Mouse (Mus musculus) liver, embryonic 13.5 days (tissue): ENCODE measurements at regions not wholly inside any gene's neighbourhood (a gene's known extent, or its start where the extent isn't known, plus 50 kb on each side); places are given as distances from the start of the nearest gene placed in this dataset.
"Not testable (repeated sequence)": the region's sequence is repeated elsewhere in the genome, so short reads cannot be mapped to it uniquely, and the experiment has no call there.

Experiments used
- ATAC-seq: fragments of 200-750 bp; cut with Nextera tagmentation; 2 replicates; pipeline ENCODE4 v1.8.0; 2017; ENCODE audit warnings: low read depth, mild to moderate bottlenecking, moderate number of reproducible peaks, moderate library complexity
- DNase-seq: peaks from one replicate; pipeline ENCODE4 v3.0.0; 2022
- H3K27ac ChIP-seq: fragments of 300-500 bp; sonication (generic); 2 replicates; pipeline ENCODE4 v1.5.1; 2015; ENCODE audit warnings: moderate library complexity, mild to moderate bottlenecking, inconsistent platforms
- H3K27me3 ChIP-seq: fragments of 300-500 bp; sonication (generic); 2 replicates; pipeline ENCODE4 v1.6.1; 2015; ENCODE audit warnings: mild to moderate bottlenecking, inconsistent platforms
- H3K36me3 ChIP-seq: fragments of 300-500 bp; sonication (generic); 2 replicates; pipeline ENCODE4 v1.6.1; 2015; ENCODE audit warnings: mild to moderate bottlenecking, inconsistent platforms
- H3K4me1 ChIP-seq: fragments of 300-500 bp; sonication (generic); replicated peaks from 2 replicates; pipeline ENCODE4 v1.6.1; 2015; ENCODE audit warnings: inconsistent platforms
- H3K4me2 ChIP-seq: fragments of 300-500 bp; sonication (generic); 2 replicates; pipeline ENCODE4 v1.6.1; 2015; ENCODE audit warnings: inconsistent platforms, mild to moderate bottlenecking, moderate library complexity
- H3K4me3 ChIP-seq: fragments of 300-500 bp; sonication (generic); replicated peaks from 2 replicates; pipeline ENCODE4 v1.5.1; 2015; ENCODE audit warnings: mild to moderate bottlenecking, inconsistent platforms
- H3K9ac ChIP-seq: fragments of 300-500 bp; sonication (generic); 2 replicates; pipeline ENCODE4 v1.6.1; 2015; ENCODE audit warnings: mild to moderate bottlenecking, inconsistent platforms
- H3K9me3 ChIP-seq: fragments of 300-500 bp; sonication (generic); replicated peaks from 2 replicates; pipeline ENCODE4 v1.6.1; 2016; ENCODE audit warnings: inconsistent platforms
- WGBS: fragments of 180-500 bp; shearing (Covaris S2); methylation state at CpG from one replicate; pipeline ENCODE4 v1.1.7; 2015; ENCODE audit not compliant: insufficient replicate concordance; 5-methylcytosine and 5-hydroxymethylcytosine counted together

GRCm38 (mm10) chr15:11518565-11518964, 119.1 kb upstream of the Tars start:
- Histone ChIP-seq H3K9me3 (no peaks in the 10 kb centered on the region), H3K36me3 (no peaks in the 10 kb centered on the region), H3K9ac (no peak overlapping the region), H3K4me2 (no peak overlapping the region), H3K4me1 (no peaks in the 10 kb centered on the region), H3K27me3 (no peaks in the 10 kb centered on the region), H3K27ac (no peak overlapping the region), H3K4me3 (no peak overlapping the region)
- ATAC-seq (no peak), DNase-seq (no peak)

- Histone ChIP-seq H3K9me3 (no peaks in the 10 kb centered on the region), H3K27me3 (no peaks in the 10 kb centered on the region), H3K9ac (no peak overlapping the region), H3K27ac (no peak overlapping the region), H3K4me2 (no peak overlapping the region), H3K36me3 (no peaks in the 10 kb centered on the region), H3K4me1 (no peaks in the 10 kb centered on the region), H3K4me3 (no peak overlapping the region)
- DNase-seq (no peak), ATAC-seq (no peak)
- WGBS, result 58% methylated on average over 3 of the region's 3 CpGs
Measured at GRCm38 (mm10) chr15:11517892-11518291, 118.4 kb upstream of the Tars start.

GRCm38 (mm10) chr15:11505076-11505639, 105.7 kb upstream of the Tars start:
- no peak for DNase-seq

GRCm38 (mm10) chr15:11496436-11496835, 97.0 kb upstream of the Tars start:
- H3K9ac ChIP-seq, result no peak overlapping the region
- H3K4me3 ChIP-seq, result no peak overlapping the region
- DNase-seq (no peak), ATAC-seq (no peak)
- no peak overlapping the region for H3K27ac ChIP-seq
- H3K36me3 ChIP-seq, result no peaks in the 10 kb centered on the region
- no peak overlapping the region for H3K4me2 ChIP-seq
- no peaks in the 10 kb centered on the region for H3K4me1 ChIP-seq
- no peaks in the 10 kb centered on the region for H3K27me3 ChIP-seq
- WGBS, result 76% methylated on average over 2 of the region's 2 CpGs
- H3K9me3 ChIP-seq, result no peaks in the 10 kb centered on the region

More at GRCm38 (mm10) chr15:11505076-11505639, 105.7 kb upstream of the Tars start:
- Histone ChIP-seq H3K27me3 (no peaks in the 10 kb centered on the region), H3K9me3 (no peaks in the 10 kb centered on the region), H3K36me3 (no peaks in the 10 kb centered on the region), H3K27ac (no peak overlapping the region), H3K9ac (no peak overlapping the region), H3K4me1 (no peaks in the 10 kb centered on the region), H3K4me3 (no peak overlapping the region), H3K4me2 (no peak overlapping the region)
- 44% methylated on average over 4 of the region's 4 CpGs for WGBS
- no peak for ATAC-seq

GRCm38 (mm10) chr15:11489116-11489515, 89.7 kb upstream of the Tars start:
- WGBS, result 53% methylated on average over 3 of the region's 3 CpGs
- Histone ChIP-seq H3K4me2 (no peak overlapping the region), H3K9ac (no peak overlapping the region), H3K36me3 (no peaks in the 10 kb centered on the region), H3K4me3 (no peak overlapping the region), H3K9me3 (no peaks in the 10 kb centered on the region), H3K27ac (no peak overlapping the region), H3K27me3 (no peaks in the 10 kb centered on the region), H3K4me1 (no peaks in the 10 kb centered on the region)
- DNase-seq, result no peak
- no peak for ATAC-seq

GRCm38 (mm10) chr15:11487268-11487783, 87.9 kb upstream of the Tars start:
- 54% methylated on average over 5 of the region's 5 CpGs for WGBS

GRCm38 (mm10) chr15:11483916-11484315, 84.5 kb upstream of the Tars start:
- DNase-seq (no peak), ATAC-seq (no peak)
- Histone ChIP-seq H3K4me1 (no peaks in the 10 kb centered on the region), H3K9me3 (no peaks in the 10 kb centered on the region), H3K27me3 (no peaks in the 10 kb centered on the region), H3K27ac (no peak overlapping the region), H3K4me3 (no peak overlapping the region), H3K36me3 (no peaks in the 10 kb centered on the region), H3K9ac (no peak overlapping the region), H3K4me2 (no peak overlapping the region)
- 49% methylated on average over 5 of the region's 5 CpGs for WGBS

More at GRCm38 (mm10) chr15:11487268-11487783, 87.9 kb upstream of the Tars start:
- no peaks in the 10 kb centered on the region for H3K36me3 ChIP-seq
- no peaks in the 10 kb centered on the region for H3K4me1 ChIP-seq
- no peak for DNase-seq
- no peak overlapping the region for H3K9ac ChIP-seq
- no peaks in the 10 kb centered on the region for H3K27me3 ChIP-seq
- no peak overlapping the region for H3K4me3 ChIP-seq
- no peak for ATAC-seq
- H3K27ac ChIP-seq, result no peak overlapping the region
- H3K9me3 ChIP-seq, result no peaks in the 10 kb centered on the region
- H3K4me2 ChIP-seq, result no peak overlapping the region

GRCm38 (mm10) chr15:11479166-11479944, 79.9 kb upstream of the Tars start:
- 74% methylated on average over 14 of the region's 14 CpGs for WGBS
- DNase-seq (no peak), ATAC-seq (no peak)
- Histone ChIP-seq H3K9me3 (no peaks in the 10 kb centered on the region), H3K9ac (no peak overlapping the region), H3K4me1 (no peaks in the 10 kb centered on the region), H3K4me3 (no peak overlapping the region), H3K4me2 (no peak overlapping the region), H3K27me3 (no peaks in the 10 kb centered on the region), H3K27ac (no peak overlapping the region), H3K36me3 (no peaks in the 10 kb centered on the region)

GRCm38 (mm10) chr15:11476248-11476647, 76.8 kb upstream of the Tars start:
- WGBS, result 58% methylated on average over 3 of the region's 3 CpGs
- ATAC-seq (no peak), DNase-seq (no peak)
- Histone ChIP-seq H3K9ac (no peak overlapping the region), H3K9me3 (no peaks in the 10 kb centered on the region), H3K4me3 (no peak overlapping the region), H3K27me3 (no peaks in the 10 kb centered on the region), H3K4me2 (no peak overlapping the region), H3K4me1 (no peaks in the 10 kb centered on the region), H3K36me3 (no peaks in the 10 kb centered on the region), H3K27ac (no peak overlapping the region)

GRCm38 (mm10) chr15:11463341-11463740, 63.9 kb upstream of the Tars start:
- ATAC-seq (no peak), DNase-seq (no peak)
- Histone ChIP-seq H3K36me3 (no peaks in the 10 kb centered on the region), H3K4me3 (no peak overlapping the region), H3K4me2 (no peak overlapping the region), H3K9me3 (no peaks in the 10 kb centered on the region), H3K9ac (no peak overlapping the region), H3K27ac (no peak overlapping the region), H3K27me3 (no peaks in the 10 kb centered on the region), H3K4me1 (no peaks in the 10 kb centered on the region)
- 68% methylated on average over 2 of the region's 2 CpGs for WGBS

- not testable (repeated sequence) for H3K27ac ChIP-seq, H3K4me1 ChIP-seq, H3K4me2 ChIP-seq, ATAC-seq, H3K9me3 ChIP-seq, DNase-seq, H3K4me3 ChIP-seq, H3K36me3 ChIP-seq, H3K9ac ChIP-seq, H3K27me3 ChIP-seq
- WGBS, result 76% methylated on average over 2 of the region's 2 CpGs
Measured at GRCm38 (mm10) chr15:11461575-11461974, 62.1 kb upstream of the Tars start.

GRCm38 (mm10) chr15:11459306-11459705, 59.8 kb upstream of the Tars start:
- H3K4me2 ChIP-seq, result no peak overlapping the region
- no peak overlapping the region for H3K9ac ChIP-seq
- DNase-seq (no peak), ATAC-seq (no peak)
- H3K4me1 ChIP-seq, result no peaks in the 10 kb centered on the region
- H3K36me3 ChIP-seq, result no peaks in the 10 kb centered on the region
- H3K9me3 ChIP-seq, result no peaks in the 10 kb centered on the region
- no peak overlapping the region for H3K4me3 ChIP-seq
- no peak overlapping the region for H3K27ac ChIP-seq
- no peaks in the 10 kb centered on the region for H3K27me3 ChIP-seq
- WGBS, result 88% methylated on average over 2 of the region's 2 CpGs
